Mouse (Mus musculus): ENCODE measurements at regions not wholly inside any gene's neighbourhood (a gene's known extent, or its start where the extent isn't known, plus 50 kb on each side); places are given as distances from the start of the nearest gene placed in this dataset.

DNA sequence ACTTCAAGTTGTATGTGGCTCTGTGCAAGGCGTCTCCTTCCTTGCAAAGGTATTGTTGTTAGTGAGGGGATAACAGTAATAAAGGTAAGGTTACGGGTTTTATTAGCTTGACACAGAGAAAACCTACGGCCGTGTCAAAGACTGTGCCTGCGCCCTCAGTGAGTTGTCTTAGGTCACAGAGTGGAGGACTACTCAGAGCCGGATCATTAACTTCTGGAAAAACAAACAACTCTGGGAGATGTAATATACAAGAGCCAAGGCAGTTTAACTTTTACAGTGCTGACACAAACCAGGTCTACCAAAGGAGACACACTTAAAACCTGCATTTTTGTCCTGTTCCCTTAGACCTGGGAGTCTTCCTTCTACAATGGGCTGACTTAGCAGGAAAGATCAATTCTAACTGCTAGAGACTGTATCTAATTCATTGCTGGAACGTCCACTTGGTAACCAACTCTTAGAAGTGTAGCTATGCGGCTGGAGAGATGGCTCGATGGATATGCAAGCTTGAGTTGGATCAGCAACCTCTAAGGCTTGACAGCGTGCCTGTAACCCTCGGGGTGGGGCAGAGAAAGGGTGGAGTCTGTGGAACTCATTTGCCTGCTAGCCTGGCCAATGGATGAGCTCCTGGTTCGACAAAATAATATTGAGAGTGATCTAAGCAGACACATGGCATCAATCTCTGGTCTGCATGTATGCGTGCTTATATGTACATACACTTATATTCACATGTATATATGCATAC, 115.5 kb upstream of the Adgrl2 start:
- DNase-seq (ENCODE audit: low spot score) = no peak

DNA sequence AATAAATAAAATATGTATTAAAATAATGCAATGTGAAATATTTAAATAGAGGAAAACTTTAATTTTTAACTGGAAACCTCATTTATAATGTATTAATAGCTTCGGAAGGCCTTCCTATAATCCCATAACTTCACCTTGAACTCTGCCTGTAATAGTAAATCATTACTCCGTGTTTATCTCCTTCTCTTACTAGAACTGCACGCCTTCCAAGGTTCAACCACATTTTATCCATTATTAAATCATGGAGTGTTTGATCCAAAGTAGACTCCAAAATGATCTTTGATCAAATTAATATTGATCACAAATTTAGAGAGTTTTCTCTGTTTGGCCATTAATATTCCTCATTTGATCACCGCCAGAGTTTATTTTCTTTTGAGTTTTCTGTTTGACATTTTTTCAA, 114.8 kb upstream of the Adgrl2 start:
- DNase-seq (ENCODE audit: low spot score) = no peak

DNA sequence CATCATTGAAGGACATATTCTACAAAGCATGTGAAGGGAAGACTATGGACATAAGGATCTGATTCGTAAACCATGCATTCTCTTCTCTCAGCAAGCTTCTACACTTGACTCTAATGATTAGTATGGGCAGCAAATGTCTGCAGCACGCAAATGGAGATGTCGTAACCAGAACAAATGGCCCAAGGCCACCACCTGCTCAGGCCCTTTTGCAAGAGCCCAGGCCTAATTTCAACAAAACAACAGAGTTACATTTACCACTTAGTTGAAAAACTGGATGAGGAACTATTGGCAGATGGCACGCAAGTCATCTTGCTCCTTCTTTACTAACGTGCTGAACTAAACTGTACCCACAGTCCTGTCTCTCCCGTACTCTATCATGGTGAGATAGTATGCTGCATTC, 113.7 kb upstream of the Adgrl2 start:
- no peak for DNase-seq (ENCODE audit: low spot score)

DNA sequence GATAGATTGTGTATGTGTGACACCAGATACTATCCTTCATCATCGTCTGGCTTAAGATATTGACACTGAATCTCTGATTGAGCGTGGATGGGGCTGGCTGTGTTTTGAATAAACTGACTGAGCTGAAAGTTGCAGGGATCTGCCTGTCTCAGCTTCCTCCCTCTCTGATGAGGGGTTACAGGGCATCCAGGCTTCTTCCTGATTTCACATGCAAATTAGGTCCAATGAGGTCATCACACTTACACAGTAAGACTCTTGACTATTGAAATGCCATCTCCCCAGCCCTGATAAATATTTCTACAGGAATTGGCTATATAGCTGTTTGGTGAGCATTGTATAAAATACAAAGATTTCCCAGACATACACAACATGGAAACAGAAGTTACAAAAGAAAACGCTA, 113.1 kb upstream of the Adgrl2 start:
- DNase-seq (ENCODE audit: low spot score) = no peak

DNA sequence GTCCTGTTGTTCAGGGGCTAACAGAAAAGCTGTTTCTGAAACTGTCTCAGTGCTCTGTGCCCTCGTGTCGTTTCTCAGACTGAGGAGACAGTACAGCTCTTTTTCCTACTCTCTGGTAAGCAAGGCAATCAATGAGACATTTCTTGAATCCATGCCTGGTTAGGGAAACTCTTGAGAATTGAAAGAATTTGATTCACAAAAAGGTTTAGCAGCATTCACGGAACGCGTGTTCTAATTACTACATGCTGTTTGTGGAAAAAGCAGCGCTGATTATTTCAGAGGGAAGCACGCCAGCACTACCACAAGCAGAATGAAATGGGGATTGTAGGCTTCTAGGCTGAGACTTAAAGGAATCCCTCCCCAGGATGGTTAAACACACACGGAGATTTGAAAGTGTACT, 112.5 kb upstream of the Adgrl2 start:
- DNase-seq (ENCODE audit: low spot score) = no peak

DNA sequence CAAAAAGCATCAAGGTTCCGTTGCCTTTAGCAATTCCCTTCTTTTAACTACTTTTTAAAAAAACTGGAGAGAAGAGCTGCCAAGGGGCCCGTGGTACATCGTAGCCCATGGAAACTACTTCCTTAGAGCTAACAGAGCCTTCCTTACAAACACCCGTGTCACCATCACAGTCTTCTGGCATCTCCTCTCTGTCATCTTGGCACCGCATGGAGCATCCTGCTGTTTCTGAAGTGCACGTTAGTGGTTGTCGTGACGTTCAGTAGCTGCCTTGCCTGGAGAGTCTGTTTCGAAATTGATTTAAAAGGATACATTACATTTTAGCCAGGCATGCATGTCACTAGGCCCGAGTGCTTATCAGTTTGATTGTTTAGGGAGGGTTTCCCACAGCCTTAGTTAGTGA, 111.4 kb upstream of the Adgrl2 start:
- no peak for DNase-seq (ENCODE audit: low spot score)

DNA sequence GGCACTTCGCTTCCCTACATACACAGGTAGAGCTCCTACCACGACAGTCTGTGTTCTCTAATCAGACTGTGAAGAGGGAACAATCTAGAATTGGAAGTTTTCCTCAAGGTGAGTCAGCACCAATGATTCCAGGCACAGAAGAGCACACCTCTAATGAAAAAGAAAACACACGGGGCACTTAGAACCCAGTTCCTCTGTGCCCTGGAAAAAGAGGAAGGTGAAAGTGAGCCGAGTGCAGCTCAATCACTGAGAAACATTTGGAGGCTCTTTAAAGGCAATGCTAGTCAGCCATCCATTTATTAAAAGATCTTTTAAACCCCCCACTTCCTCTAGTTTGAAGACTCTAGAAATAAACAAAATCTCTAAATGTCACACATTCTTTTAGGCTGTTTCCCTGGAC, 108.4 kb upstream of the Adgrl2 start:
- DNase-seq (ENCODE audit: low spot score) = no peak

DNA sequence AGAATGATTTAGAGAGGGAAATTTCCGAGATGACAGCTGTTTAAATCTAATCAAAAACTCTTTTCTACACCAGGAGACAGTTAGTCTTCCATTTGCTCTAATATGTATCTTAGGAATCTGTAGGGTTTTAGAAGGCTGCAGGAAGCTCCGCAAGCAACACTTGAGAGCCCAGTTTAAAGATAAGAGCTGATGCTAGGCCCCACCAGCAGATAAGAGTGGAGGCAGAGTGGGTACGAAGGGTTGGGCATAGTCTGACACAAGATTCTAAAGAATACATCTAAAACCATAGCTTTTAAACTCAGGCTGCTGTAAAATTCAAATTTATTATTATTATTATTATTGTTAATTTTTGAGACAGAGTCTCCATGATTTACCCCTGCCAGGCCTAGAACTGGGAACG, 106.7 kb upstream of the Adgrl2 start:
- DNase-seq (ENCODE audit: low spot score) = no peak

DNA sequence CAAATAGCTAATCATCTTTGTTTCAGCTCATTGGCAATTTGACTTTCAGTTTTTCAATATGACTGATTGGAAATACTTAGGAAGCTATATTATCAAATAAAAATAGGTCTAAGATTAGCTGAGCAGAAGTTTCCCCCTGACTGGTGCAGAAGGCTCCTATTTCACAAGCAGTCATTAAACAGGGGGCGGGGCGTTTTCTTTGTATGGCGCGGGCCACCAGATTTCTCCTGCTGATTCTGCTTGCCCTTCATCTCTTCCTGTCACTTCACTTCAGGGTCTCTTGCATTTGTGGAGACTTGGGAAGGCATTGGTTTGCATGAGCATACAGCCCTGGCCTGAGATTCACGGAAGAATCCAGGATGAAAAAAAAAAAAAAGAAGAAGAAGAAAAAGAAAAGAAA, 102.3 kb upstream of the Adgrl2 start:
- DNase-seq (ENCODE audit: low spot score) = no peak

DNA sequence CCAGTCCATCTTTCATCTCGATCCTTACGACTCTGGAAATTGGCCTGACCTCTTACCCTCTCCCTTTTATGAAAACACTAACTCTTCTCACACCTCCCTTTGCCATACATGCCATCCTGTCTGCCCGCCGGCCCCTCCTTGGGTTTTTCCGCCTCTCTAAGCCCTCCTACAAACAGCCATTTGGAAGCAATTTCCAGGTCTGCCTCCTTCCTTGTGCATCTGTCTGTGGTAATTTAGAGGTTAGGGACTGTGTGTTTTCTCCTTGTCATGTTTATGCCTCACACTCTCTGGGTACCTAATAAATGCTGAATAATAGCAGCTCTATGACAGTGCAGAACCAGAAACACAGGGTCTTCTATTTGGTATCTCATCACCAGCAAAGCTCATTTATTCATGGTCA, 99.7 kb upstream of the Adgrl2 start:
- DNase-seq (ENCODE audit: low spot score) = no peak

DNA sequence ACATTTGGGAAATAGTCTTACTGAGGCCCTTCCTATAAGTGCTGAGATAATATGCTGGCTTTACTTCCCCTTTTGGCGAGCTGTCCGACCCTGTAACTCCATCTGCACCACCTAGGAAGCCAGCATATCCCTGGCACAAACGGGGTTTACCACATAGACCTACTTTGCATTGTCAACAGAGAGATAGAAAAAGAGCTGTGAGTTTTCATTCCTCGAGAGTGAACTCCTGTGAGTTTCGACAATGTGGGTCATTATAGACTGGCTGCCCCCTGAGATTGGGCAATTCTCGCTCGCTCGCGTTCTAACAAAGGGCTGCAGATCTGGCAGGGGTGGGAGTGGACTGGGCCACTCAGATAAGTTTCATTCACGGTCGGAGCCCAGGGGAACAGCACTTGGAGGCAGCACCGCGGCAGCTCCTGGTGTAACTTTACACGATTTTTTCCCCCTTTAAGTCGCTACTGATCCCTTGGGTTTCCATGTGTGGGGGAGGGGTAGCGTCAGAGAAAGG, 98.3 kb upstream of the Adgrl2 start:
- no peak for DNase-seq (ENCODE audit: low spot score)

DNA sequence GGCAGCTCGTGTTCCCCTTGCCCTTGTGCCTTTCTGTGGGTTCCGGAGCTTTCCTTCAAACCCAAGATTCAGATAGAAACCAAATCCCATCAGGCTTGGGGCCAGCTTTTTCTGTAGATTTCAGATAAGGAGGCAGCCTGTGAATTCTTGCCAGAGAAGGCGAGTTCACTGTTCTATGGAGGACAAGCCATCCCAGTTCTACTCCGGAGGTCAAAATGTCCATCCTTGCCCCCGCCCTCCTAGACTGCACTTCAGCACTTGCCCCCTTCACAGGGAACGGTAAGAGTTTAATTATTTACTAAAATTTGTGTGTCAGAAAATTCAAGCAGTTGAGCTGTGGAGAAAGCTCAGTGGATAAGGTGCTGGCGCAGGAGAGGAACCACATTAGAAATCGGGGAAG, 97.1 kb upstream of the Adgrl2 start:
- DNase-seq (ENCODE audit: low spot score) = peak; percentile 57

DNA sequence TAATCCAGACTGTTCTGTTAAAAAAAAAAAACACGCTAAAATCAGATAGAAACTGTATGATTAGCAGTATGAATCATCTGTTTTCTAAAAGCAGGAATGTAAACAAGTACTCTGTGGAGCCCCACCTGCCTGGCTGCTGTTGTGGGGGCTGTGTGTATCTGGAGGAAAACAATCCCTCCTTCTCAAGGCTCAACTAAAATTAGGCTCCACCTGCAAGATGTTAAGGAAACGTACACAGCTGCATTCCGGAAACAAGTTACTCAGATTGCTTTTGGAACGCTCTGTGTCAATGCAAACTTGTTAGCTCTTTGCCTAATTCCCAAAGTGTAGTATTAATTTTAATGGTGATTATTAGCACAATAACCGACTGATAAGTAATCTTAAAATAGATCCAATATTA, 96.3 kb upstream of the Adgrl2 start:
- DNase-seq (ENCODE audit: low spot score) = peak; percentile 27

DNA sequence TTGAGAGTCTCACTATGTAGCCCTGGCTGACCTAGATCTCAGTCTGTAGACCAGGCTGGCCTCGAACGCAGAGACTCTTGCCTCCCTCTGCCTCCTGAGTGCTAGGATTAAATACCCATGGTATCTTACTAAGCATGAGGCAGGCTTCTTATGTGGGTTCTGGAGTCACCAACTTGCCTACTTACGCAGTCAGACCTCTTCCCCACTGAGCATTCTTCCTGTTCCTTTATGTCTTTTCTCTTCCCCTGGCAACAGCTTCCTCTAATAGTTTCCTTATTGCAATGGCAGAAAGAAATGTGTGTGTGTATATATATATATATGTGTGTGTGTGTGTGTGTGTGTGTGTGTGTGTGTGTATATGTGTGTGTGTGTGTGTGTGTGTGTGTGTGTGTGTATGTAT, 95.7 kb upstream of the Adgrl2 start:
- DNase-seq (ENCODE audit: low spot score) = no peak

DNA sequence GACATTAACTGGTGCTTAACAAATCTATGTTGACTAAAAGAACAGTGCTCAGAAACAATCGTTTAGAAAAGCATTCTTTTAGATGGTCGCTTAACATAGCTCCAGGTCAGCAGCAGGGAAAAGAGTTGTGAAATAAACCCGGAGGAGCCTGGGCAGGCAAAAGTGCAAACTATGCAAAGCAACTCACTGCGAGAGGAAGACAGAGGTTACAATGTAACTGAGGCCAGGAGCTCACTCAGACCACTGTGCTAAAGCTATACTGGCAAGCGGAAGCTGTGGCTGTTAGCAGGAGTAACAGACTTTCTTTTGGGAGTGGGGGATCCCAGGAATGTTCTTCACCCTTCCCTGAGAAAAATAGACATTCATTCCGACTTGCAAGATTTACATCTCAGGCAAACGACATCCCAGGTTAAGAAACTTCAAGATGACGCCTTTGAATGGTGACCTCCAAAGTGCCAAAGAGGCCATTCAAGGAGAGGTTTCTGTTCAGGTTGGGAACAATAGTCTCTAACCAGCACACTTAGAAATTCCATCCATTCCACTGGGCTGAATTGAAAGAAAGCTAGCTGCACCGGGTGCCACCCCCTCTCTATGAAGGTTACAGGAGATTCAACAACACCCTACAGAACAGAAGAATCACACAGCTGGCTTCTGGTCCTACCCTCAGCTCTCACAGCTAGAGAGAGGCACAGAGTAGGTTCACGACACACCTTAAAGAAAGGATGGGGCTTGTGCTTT, 94.7 kb upstream of the Adgrl2 start:
- no peak for DNase-seq (ENCODE audit: low spot score)

DNA sequence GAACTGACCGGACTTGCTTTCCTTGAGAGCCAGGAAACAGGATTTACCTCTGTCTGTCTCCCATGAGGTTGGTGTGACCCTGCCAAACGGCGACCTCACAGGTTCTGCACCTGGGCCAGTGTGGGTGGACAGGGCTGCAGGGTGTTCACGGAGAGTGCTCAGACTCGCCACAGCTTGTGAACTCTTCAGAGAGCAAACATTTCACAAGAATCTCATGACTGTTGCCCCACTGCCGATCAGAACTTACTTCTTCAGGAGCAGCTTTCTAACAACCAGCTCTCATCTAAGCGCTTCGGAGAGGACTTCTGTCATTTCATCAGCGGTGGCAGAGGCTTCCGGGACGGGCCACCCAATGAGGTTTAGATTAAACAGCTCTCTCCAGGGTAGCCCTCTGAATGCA, 93.0 kb upstream of the Adgrl2 start:
- no peak for DNase-seq (ENCODE audit: low spot score)

DNA sequence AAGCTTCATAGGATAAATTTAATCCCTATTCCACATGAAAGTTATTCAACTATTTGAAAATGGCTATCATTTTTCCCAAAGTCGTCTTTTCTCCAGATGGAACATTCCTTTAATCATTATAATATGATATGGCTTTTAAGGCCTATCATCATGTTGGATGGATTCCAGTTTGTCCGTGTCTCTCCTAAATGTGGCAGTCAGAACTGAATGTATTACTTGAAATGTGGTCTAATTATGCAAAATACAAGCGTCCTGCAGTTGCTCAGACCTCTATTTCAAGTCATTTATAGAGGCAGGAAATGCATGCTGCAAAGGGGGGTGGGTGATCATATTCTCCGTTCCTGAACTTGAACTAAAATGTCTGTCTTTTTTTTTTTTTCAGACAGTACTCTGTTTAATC, 88.5 kb upstream of the Adgrl2 start:
- no peak for DNase-seq (ENCODE audit: low spot score)

DNA sequence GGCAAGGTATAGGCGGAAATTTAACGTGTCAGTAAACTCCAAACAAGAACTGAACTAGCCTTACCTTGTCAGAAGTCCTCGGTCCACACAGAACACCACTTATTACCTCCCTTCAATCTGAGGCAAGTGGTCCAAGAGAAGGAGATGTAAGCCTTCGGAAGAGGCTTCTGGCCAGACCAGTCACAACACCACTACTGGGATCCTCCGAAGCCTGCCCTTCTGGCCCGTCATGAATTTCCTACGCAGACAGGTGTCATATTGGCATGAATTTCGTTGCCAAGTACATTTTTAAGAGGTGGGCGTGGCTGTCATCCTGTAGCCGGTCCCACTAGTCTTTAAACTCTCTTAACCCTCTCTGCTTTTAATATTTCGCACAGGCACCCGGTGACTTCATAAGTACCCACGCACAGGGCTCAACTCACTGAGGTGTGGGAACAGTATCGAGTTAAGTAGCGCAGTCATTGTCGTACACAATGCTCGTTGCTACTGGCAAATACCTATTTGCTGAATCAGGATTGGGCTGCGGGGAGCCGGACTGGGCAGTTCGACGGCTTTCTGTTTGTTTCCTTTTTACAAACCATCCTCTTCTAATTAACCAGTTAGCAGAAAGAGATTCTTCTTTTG, 86.7 kb upstream of the Adgrl2 start:
- no peak for DNase-seq (ENCODE audit: low spot score)

DNA sequence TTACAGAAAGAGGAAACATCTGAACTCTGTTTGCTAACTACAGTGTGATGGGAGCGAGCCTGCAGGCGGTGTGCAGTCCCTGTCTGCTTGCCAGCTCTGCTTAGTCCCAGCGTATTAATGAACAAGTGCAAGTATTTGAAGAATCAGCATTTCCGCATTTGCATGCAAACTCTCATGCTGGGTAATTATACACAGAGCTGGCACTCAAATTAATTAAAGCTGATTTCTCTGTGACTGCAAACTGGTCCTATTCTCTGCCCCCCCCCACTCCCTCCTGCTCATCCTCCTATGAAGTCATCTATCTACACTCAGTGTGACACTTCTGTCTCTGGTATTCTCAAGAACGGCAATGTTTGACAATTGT, 85.1 kb upstream of the Adgrl2 start:
- no peak for DNase-seq (ENCODE audit: low spot score)

DNA sequence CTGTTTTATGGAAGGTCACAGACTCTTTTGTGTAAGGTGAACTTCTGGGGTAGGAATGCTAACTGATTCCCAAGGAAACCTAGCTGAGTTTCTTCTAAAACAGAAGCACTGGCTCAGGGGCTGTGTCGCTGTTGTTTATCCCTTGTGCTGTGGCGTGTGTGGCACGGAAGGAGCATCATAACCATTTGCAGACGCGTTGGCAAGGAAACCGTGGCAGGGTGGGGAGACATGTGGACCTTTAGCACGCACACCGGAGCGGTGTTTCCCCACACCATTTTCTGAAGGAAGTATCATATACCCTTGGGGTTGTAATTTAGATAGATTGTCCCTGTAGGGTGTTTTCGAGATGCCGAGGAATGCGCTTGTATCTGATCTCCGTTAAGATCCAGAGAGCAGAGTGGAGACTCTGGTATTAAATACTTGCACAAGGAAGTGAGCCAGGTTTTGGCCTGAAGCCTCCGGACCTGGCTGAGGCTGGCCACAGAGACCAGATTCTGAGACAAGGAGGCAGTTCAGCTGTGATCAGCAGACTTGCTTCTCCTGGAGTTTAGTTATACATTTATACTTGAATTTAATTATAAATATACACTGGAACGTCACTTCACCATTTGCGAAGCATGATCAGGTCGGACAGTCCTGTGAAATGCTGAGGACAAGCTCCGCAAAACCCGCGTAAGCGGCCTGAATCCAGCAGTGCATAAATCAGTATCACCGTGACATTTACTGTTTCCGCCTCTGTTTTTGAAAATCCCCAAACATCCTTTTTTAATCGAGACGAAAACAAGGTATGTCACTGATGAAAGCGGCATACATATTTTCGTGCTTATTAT, 84.5 kb upstream of the Adgrl2 start:
- no peak for DNase-seq (ENCODE audit: low spot score)

DNA sequence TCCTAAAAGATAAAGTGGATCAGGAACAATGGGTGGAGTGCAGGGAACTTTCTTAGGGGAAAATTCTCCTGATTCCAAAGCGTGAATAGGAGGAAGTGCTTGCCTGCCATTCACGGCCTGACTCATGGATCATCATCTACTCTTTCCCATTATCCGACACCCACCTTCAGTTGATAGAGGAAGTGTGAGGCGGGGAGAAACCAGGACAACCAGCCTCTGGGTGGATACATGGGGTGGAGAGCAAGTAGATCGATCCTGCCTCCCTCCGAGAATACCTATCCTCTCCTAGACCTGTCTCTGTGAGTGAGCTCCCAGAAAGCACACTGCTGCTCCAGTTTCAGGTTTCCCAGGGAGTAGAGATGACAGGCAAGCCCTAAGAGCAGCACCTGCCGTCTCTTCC, 79.8 kb upstream of the Adgrl2 start:
- no peak for DNase-seq (ENCODE audit: low spot score)

DNA sequence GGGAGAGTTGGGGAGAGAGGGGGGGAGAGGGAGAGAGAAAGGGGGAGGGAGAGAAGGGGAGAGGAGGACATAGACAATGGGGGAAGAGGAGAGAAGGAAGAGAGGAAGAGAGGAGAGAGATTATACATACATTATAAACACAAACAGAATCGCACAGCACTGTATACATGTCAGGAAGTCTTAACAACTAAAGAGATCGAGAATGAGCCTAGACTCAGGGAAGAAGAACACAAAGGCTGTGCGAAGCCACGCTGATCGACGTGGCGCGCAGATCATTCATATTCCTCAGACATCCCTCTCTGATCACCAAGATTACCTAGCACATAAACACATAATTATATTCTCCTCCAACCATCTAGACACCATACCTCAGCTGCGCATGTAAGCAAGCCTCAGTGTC, 79.1 kb upstream of the Adgrl2 start:
- no peak for DNase-seq (ENCODE audit: low spot score)

DNA sequence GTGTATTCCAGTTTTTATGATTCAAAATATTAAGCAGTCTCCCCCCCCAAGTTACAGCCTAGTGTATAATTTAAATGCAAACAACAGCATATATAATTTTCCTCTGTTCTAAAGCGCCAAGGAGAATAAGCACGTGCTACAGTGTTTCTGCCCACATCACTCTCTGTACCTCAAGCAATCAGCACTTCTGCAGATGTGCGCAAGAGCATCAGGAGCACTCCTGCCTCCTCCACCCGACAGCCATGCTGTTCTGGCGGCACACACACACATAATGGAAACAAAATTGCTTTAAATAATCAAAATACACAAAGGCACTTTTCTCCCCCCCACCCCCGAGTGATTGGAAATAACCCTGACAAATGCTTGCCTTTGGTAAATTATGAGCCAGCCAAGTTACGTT, 78.5 kb upstream of the Adgrl2 start:
- no peak for DNase-seq (ENCODE audit: low spot score)
